Mouse (Mus musculus): ENCODE results near the gene Otub1.

- TF ChIP-seq CTCF (IDR thresholded peaks at IDR 0.05; ENCODE audit: low read depth) (no peak), EP300 (IDR thresholded peaks at IDR 0.05; ENCODE audit: low read depth) (no peak)
Observed at GRCm38 (mm10) chr19:7181496-7181895, 24.6 kb downstream of the Otub1 start.
